Mouse (Mus musculus): Measurements from ENCODE around the gene Gm49358.

- TF ChIP-seq CTCF (IDR thresholded peaks at IDR 0.05; ENCODE audit: low read depth, low read length) (no peak), POLR2A (IDR thresholded peaks at IDR 0.05; ENCODE audit: borderline replicate concordance, low read depth, low read length) (no peak)
Measured at GRCm38 (mm10) chr10:86808013-86808758, 44.4 kb downstream of the Gm49358 start.
